Mouse (Mus musculus): ENCODE results near the gene Crhr1.

DNA sequence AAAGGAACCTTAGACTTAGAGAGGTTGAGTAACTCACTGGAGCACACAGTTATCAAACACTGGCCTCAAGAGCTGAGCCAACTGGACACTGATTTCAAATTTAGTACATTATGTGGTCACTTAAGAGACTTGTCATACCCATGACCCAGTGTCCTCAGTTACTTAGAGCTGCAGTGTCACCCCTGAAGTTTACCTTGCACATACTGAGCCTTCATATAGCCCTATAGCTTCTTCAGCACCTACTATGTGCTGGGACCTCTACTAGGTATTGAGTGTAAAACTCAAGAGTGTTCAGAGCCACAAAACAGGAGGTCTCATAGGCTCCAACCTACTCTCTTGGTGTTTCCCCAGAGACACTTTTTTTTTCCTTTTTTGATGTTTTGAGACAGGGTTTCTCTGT, 23.2 kb downstream of the Crhr1 start:
- TF ChIP-seq POU5F1 (IDR thresholded peaks at IDR 0.05; ENCODE audit: borderline replicate concordance, low read length): no peak
- no peak for TF ChIP-seq CTCF (conservative IDR thresholded peaks at IDR 0.05; ENCODE audit: low read length)
- no peak for TF ChIP-seq NANOG (IDR thresholded peaks at IDR 0.05; ENCODE audit: borderline replicate concordance, low read length)

Data from E14TG2a.4 (cell line).